Mouse (Mus musculus): ENCODE measurements around the gene Brsk1. TPM values are rescaled to one million over a fixed set of nuclear protein-coding genes. Genes with fewer than 3 reads are reported as not detected.

Brsk1 gene
- polyA plus RNA-seq (2014; fragmentation: Nextera tagmentation; extraction: Ambion mirVana) = 1.7 and 2.5 TPM in 2 replicates

- peak within 1 kb of the TSS; percentile 77 for H3K4me2 ChIP-seq (ENCODE audit: low read depth, severe bottlenecking)
- H3K36me3 ChIP-seq (ENCODE audit: control insufficient read depth, insufficient read depth, low read length) = peaks cover 6% of the 10 kb centered on the region; the same call in 1 of the 2 replicates
- peak within 1 kb of the TSS; percentile 98 for H3K4me3 ChIP-seq (ENCODE audit: low read depth, low read length)
- no peaks in the 10 kb centered on the region for H3K9me3 ChIP-seq (ENCODE audit: control insufficient read depth, low read length)
- ATAC-seq (ENCODE audit: insufficient number of reproducible peaks, low FRiP score, low TSS enrichment, low read depth) (peak; percentile 67; the same call in 1 of the 2 replicates), DNase-seq (ENCODE audit: low spot score) (peak; percentile 94)
- peak within 1 kb of the TSS; percentile 93 for H3K27ac ChIP-seq (replicated peaks; ENCODE audit: low read depth, low read length)
- H3K27me3 ChIP-seq (ENCODE audit: control insufficient read depth, insufficient read depth, low read length) = no peaks in the 10 kb centered on the region
- peak within 1 kb of the TSS; percentile 99 for H3K9ac ChIP-seq (ENCODE audit: low read length)
- peaks cover 5% of the 10 kb centered on the region for H3K4me1 ChIP-seq (ENCODE audit: control insufficient read depth, insufficient read depth, low read length)
- WGBS = 3% methylated on average over 7 of the region's 18 CpGs
These were observed at the start of gene Brsk1 for GRCm38 (mm10) chr7:4690387-4690786. Brsk1 (plus strand) TSS chr7:4690604.

GRCm38 (mm10) chr7:4641155-4641554, 49.2 kb upstream of the Brsk1 start:
- no peaks in the 10 kb centered on the region for H3K4me1 ChIP-seq (ENCODE audit: control insufficient read depth, insufficient read depth, low read length)
- H3K4me3 ChIP-seq (ENCODE audit: low read depth, low read length) = no peak overlapping the region
- H3K36me3 ChIP-seq (ENCODE audit: control insufficient read depth, insufficient read depth, low read length) = peaks cover 39% of the 10 kb centered on the region
- no peaks in the 10 kb centered on the region for H3K27me3 ChIP-seq (ENCODE audit: control insufficient read depth, insufficient read depth, low read length)
- ATAC-seq (ENCODE audit: insufficient number of reproducible peaks, low FRiP score, low TSS enrichment, low read depth) (no peak), DNase-seq (ENCODE audit: low spot score) (no peak)
- H3K27ac ChIP-seq (replicated peaks; ENCODE audit: low read depth, low read length) = no peak overlapping the region
- no peak overlapping the region for H3K4me2 ChIP-seq (ENCODE audit: low read depth, severe bottlenecking)
- no peaks in the 10 kb centered on the region for H3K9me3 ChIP-seq (ENCODE audit: control insufficient read depth, low read length)
- 87% methylated on average over 11 of the region's 11 CpGs for WGBS
- no peak overlapping the region for H3K9ac ChIP-seq (ENCODE audit: low read length)

GRCm38 (mm10) chr7:4641956-4642355, 48.4 kb upstream of the Brsk1 start:
- H3K4me1 ChIP-seq (ENCODE audit: control insufficient read depth, insufficient read depth, low read length) = no peaks in the 10 kb centered on the region
- H3K9me3 ChIP-seq (ENCODE audit: control insufficient read depth, low read length) = 0 out of 2 replicates have a peak, but pooled peaks cover 2% of the 10 kb centered on the region
- H3K4me3 ChIP-seq (ENCODE audit: low read depth, low read length) = no peak overlapping the region
- H3K36me3 ChIP-seq (ENCODE audit: control insufficient read depth, insufficient read depth, low read length) = peaks cover 41% of the 10 kb centered on the region
- no peak for DNase-seq (ENCODE audit: low spot score)
- no peak overlapping the region for H3K9ac ChIP-seq (ENCODE audit: low read length)
- no peak for ATAC-seq (ENCODE audit: insufficient number of reproducible peaks, low FRiP score, low TSS enrichment, low read depth)
- H3K4me2 ChIP-seq (ENCODE audit: low read depth, severe bottlenecking) = no peak overlapping the region
- WGBS = 92% methylated on average over 7 of the region's 7 CpGs
- H3K27ac ChIP-seq (replicated peaks; ENCODE audit: low read depth, low read length) = no peak overlapping the region
- H3K27me3 ChIP-seq (ENCODE audit: control insufficient read depth, insufficient read depth, low read length) = no peaks in the 10 kb centered on the region

- H3K27me3 ChIP-seq (ENCODE audit: control insufficient read depth, insufficient read depth, low read length) = no peaks in the 10 kb centered on the region
- H3K4me2 ChIP-seq (ENCODE audit: low read depth, severe bottlenecking) = no peak overlapping the region
- WGBS = 86% methylated on average over 6 of the region's 6 CpGs
- 0 out of 2 replicates have a peak, but pooled peaks cover 2% of the 10 kb centered on the region for H3K9me3 ChIP-seq (ENCODE audit: control insufficient read depth, low read length)
- H3K4me1 ChIP-seq (ENCODE audit: control insufficient read depth, insufficient read depth, low read length) = no peaks in the 10 kb centered on the region
- peaks cover 41% of the 10 kb centered on the region for H3K36me3 ChIP-seq (ENCODE audit: control insufficient read depth, insufficient read depth, low read length)
- ATAC-seq (ENCODE audit: insufficient number of reproducible peaks, low FRiP score, low TSS enrichment, low read depth) (no peak), DNase-seq (ENCODE audit: low spot score) (no peak)
- H3K4me3 ChIP-seq (ENCODE audit: low read depth, low read length) = no peak overlapping the region
- no peak overlapping the region for H3K27ac ChIP-seq (replicated peaks; ENCODE audit: low read depth, low read length)
- H3K9ac ChIP-seq (ENCODE audit: low read length) = no peak overlapping the region
These were observed 47.2 kb upstream of the Brsk1 start for GRCm38 (mm10) chr7:4643225-4643624.

- Histone ChIP-seq H3K27ac (replicated peaks; ENCODE audit: low read depth, low read length) (no peak overlapping the region), H3K9me3 (ENCODE audit: control insufficient read depth, low read length) (peaks cover 2% of the 10 kb centered on the region; the same call in 1 of the 2 replicates), H3K4me1 (ENCODE audit: control insufficient read depth, insufficient read depth, low read length) (no peaks in the 10 kb centered on the region), H3K9ac (ENCODE audit: low read length) (peak overlapping the region; percentile 7), H3K36me3 (ENCODE audit: control insufficient read depth, insufficient read depth, low read length) (peaks cover 24% of the 10 kb centered on the region), H3K27me3 (ENCODE audit: control insufficient read depth, insufficient read depth, low read length) (no peaks in the 10 kb centered on the region), H3K4me3 (ENCODE audit: low read depth, low read length) (no peak overlapping the region), H3K4me2 (ENCODE audit: low read depth, severe bottlenecking) (no peak overlapping the region)
- ATAC-seq (ENCODE audit: insufficient number of reproducible peaks, low FRiP score, low TSS enrichment, low read depth) (no peak), DNase-seq (ENCODE audit: low spot score) (no peak)
- 95% methylated on average over 3 of the region's 3 CpGs for WGBS
These were observed 43.6 kb upstream of the Brsk1 start for GRCm38 (mm10) chr7:4646806-4647205.

GRCm38 (mm10) chr7:4647291-4647690, 43.1 kb upstream of the Brsk1 start:
- Histone ChIP-seq H3K4me1 (ENCODE audit: control insufficient read depth, insufficient read depth, low read length) (no peaks in the 10 kb centered on the region), H3K4me2 (ENCODE audit: low read depth, severe bottlenecking) (no peak overlapping the region), H3K36me3 (ENCODE audit: control insufficient read depth, insufficient read depth, low read length) (peaks cover 22% of the 10 kb centered on the region)

GRCm38 (mm10) chr7:4647992-4648391, 42.4 kb upstream of the Brsk1 start:
- 86% methylated on average over 2 of the region's 2 CpGs for WGBS
- H3K9me3 ChIP-seq (ENCODE audit: control insufficient read depth, low read length) = peaks cover 2% of the 10 kb centered on the region; the same call in 1 of the 2 replicates
- no peak overlapping the region for H3K4me2 ChIP-seq (ENCODE audit: low read depth, severe bottlenecking)
- H3K9ac ChIP-seq (ENCODE audit: low read length) = no peak overlapping the region
- H3K27ac ChIP-seq (replicated peaks; ENCODE audit: low read depth, low read length) = no peak overlapping the region
- peaks cover 19% of the 10 kb centered on the region for H3K36me3 ChIP-seq (ENCODE audit: control insufficient read depth, insufficient read depth, low read length)
- no peaks in the 10 kb centered on the region for H3K27me3 ChIP-seq (ENCODE audit: control insufficient read depth, insufficient read depth, low read length)
- DNase-seq (ENCODE audit: low spot score) (no peak), ATAC-seq (ENCODE audit: insufficient number of reproducible peaks, low FRiP score, low TSS enrichment, low read depth) (no peak)
- H3K4me3 ChIP-seq (ENCODE audit: low read depth, low read length) = no peak overlapping the region
- no peaks in the 10 kb centered on the region for H3K4me1 ChIP-seq (ENCODE audit: control insufficient read depth, insufficient read depth, low read length)

More at GRCm38 (mm10) chr7:4647291-4647690, 43.1 kb upstream of the Brsk1 start:
- no peak for ATAC-seq (ENCODE audit: insufficient number of reproducible peaks, low FRiP score, low TSS enrichment, low read depth)
- H3K4me3 ChIP-seq (ENCODE audit: low read depth, low read length) = no peak overlapping the region
- H3K27me3 ChIP-seq (ENCODE audit: control insufficient read depth, insufficient read depth, low read length) = no peaks in the 10 kb centered on the region
- H3K27ac ChIP-seq (replicated peaks; ENCODE audit: low read depth, low read length) = no peak overlapping the region
- H3K9ac ChIP-seq (ENCODE audit: low read length) = no peak overlapping the region
- DNase-seq (ENCODE audit: low spot score) = no peak
- 87% methylated on average over 6 of the region's 6 CpGs for WGBS
- peaks cover 2% of the 10 kb centered on the region; the same call in 1 of the 2 replicates for H3K9me3 ChIP-seq (ENCODE audit: control insufficient read depth, low read length)

- DNase-seq (ENCODE audit: low spot score) = no peak
- H3K9me3 ChIP-seq (ENCODE audit: control insufficient read depth, low read length) = peaks cover 2% of the 10 kb centered on the region; the same call in 1 of the 2 replicates
- H3K4me3 ChIP-seq (ENCODE audit: low read depth, low read length) = no peak overlapping the region
- H3K27ac ChIP-seq (replicated peaks; ENCODE audit: low read depth, low read length) = no peak overlapping the region
- ATAC-seq (ENCODE audit: insufficient number of reproducible peaks, low FRiP score, low TSS enrichment, low read depth) = no peak
- WGBS = 85% methylated on average over 8 of the region's 8 CpGs
- no peak overlapping the region for H3K4me2 ChIP-seq (ENCODE audit: low read depth, severe bottlenecking)
- H3K9ac ChIP-seq (ENCODE audit: low read length) = no peak overlapping the region
- peaks cover 8% of the 10 kb centered on the region; the same call in 1 of the 2 replicates for H3K36me3 ChIP-seq (ENCODE audit: control insufficient read depth, insufficient read depth, low read length)
- H3K4me1 ChIP-seq (ENCODE audit: control insufficient read depth, insufficient read depth, low read length) = no peaks in the 10 kb centered on the region
- no peaks in the 10 kb centered on the region for H3K27me3 ChIP-seq (ENCODE audit: control insufficient read depth, insufficient read depth, low read length)
These were observed 38.8 kb upstream of the Brsk1 start for GRCm38 (mm10) chr7:4651581-4651980.

- H3K4me1 ChIP-seq (ENCODE audit: control insufficient read depth, insufficient read depth, low read length) = peaks cover 10% of the 10 kb centered on the region
- no peak overlapping the region for H3K4me3 ChIP-seq (ENCODE audit: low read depth, low read length)
- no peak overlapping the region for H3K27ac ChIP-seq (replicated peaks; ENCODE audit: low read depth, low read length)
- H3K9ac ChIP-seq (ENCODE audit: low read length) = no peak overlapping the region
- 94% methylated on average over 5 of the region's 5 CpGs for WGBS
- no peak for ATAC-seq (ENCODE audit: insufficient number of reproducible peaks, low FRiP score, low TSS enrichment, low read depth)
- H3K9me3 ChIP-seq (ENCODE audit: control insufficient read depth, low read length) = no peaks in the 10 kb centered on the region; the same call in 1 of the 2 replicates
- DNase-seq (ENCODE audit: low spot score) = no peak
- H3K36me3 ChIP-seq (ENCODE audit: control insufficient read depth, insufficient read depth, low read length) = peaks cover 5% of the 10 kb centered on the region; the same call in 1 of the 2 replicates
- H3K4me2 ChIP-seq (ENCODE audit: low read depth, severe bottlenecking) = no peak overlapping the region
- no peaks in the 10 kb centered on the region for H3K27me3 ChIP-seq (ENCODE audit: control insufficient read depth, insufficient read depth, low read length)
These were observed 37.7 kb upstream of the Brsk1 start for GRCm38 (mm10) chr7:4652726-4653125.

Data from limb, embryonic 11.5 days (tissue).